Mouse (Mus musculus): ENCODE measurements around the gene Srrm3.

Gene Srrm3

DNA sequence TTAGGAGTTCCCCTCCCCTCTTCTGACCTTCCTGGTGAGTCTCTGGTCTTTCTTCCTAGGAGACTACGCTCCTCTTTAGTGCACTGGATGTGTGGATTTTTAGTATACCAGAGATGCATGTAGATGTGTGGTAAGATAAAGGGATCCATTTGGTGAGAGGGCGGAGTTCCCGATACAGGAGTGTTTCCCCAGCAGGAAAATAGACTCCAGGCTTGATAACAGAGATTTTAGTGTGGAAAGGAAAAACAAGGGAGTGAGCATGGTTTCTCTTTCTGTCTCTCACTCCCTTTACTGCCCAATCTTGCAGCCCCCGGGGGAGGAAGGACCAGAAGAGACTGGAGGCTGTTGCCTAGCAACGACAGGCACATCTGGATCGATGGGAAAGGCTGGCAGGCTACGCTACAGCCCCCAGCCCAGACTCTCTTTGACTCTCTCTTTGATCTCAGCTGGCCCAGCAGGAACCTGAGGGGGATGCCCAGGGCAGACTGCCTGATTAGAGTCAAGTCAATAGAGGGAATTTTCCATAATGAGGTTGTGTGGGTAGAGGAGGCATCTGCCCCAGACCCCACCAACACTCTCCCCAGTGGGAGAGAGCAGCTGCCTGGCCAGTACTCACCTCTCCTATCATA is 15.7 kb downstream of the Srrm3 start:
- no peak for DNase-seq (ENCODE audit: low read depth, low spot score)

DNA sequence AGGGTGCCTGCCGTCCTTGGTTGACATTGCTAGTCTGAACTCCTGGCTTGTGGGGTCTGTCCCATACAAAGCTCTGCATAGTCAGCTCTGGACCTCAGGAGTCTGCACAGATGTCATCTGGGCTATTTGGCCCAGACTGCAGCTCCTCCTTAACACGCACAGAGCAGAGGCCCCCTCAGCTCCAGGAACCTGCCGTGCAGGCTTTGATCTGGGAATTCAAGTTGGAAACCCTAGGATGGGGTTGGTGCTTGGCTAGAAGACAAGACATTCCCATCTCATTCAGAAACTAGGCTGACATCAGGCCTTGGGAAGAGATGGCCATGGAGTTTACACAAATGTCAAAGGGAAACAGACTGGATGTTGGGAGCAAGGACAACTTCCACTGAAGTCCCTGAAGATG is 17.8 kb downstream of the Srrm3 start:
- DNase-seq (ENCODE audit: low read depth, low spot score), result no peak

DNA sequence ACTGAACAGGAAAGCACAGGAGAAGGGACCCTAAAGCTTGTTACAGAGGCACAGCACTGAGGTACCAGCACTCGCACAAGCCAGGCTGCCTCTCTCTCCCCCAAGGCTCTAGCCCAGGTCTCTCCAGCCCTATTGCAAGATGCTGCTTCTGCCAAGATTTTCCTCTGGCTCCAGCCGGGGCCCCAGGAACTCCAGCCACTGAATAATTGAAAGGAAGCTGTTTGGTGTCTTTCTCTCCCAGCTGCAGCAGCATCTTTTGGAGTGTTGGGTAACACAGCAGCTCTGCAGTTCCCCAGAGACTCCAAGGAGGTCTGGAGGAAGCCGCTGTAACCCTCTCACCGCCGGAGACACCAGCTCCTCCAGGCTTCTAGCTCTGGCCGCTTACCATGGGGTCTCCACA is 19.5 kb downstream of the Srrm3 start:
- DNase-seq (ENCODE audit: low read depth, low spot score), result no peak

DNA sequence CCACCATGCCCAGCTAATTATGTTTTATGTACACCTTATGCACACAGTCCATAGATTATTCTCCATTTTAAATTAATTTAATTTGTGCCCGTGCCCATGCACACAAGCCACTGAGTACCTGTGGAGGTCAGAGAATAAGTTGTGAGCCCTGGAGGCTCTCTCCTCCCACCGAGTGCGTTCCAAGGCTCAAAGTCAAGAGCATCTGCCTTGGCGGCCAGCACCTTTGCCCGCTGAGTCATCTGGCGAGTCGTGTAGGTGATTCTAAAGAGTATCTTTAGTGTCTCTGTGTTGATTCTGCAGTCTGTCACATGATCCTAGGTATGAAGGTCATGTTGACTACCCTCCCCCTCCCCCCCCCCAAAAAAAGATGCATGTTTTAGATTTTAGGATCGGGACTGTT is 22.7 kb downstream of the Srrm3 start:
- no peak for DNase-seq (ENCODE audit: low read depth, low spot score)

DNA sequence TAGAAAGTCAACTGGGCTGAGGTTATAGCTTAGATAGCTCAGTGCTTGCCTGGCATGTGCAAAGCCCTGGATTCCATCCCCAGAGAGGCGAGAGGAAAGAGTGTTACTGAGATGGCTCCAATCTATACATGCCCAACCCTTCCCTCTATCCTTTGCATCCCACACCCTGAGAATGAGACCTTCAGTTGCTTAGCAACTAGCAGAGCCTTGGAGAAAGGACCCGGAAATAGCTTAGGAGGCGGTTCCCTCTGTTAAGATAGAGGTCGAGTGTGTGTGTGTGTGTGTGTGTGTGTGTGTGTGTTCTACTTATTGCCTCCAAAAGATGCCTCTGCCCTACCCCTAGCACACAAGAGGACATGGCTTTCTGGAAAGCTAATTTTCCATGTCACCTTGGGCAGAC is 26.0 kb downstream of the Srrm3 start:
- DNase-seq (ENCODE audit: low read depth, low spot score), result peak; percentile 91

DNA sequence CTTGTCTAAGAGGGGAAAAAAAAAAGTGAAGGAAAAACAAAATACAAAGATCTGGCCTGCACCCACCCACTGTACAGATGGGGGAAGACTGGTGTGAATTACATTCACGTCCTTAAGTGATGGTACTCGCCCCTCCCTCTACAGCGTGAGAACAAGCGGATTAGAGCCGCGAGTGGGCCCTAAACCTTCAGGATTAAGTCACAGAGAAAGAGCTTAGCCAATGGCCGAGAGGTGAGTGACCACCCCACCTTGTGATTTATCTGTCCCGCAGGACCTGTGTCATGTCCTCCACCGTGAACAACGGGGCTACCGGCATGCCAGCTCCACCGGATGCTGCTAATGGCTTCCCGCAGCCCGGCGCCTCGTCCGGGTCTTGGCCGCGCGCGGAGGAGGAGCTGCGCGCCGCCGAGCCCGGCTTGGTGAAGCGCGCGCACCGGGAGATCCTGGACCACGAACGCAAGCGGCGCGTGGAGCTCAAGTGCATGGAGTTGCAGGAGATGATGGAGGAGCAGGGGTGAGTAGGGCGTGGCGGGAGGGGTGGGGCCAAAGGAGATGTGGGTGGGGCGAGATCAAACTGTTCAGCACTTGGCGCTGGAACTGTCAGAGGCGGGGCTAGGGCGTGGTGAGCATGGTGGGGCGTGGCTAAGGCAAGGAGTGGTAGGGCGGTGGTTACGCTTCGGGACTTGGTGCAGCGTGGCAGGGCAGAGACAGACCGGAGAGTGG is 28.2 kb downstream of the Srrm3 start:
- peak; percentile 98 for DNase-seq (ENCODE audit: low read depth, low spot score)

DNA sequence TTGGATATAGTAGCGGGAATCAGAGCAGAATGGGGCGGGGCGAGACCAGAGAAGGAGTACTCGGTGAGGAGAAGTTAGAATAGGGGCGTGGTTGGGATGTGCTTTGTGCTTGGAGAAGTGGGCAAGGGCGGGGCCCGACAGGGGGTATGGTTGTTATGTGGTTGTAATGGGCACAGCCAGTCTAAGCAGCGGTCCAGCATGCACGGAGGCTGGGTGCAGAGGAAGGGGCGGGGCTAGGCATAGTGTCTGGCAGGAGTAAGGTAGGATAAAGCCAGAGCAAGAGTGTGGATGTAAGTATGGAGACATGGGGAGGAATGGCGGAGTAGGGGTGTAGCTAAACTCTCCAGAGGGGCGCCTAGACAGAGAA is 28.8 kb downstream of the Srrm3 start:
- no peak for DNase-seq (ENCODE audit: low read depth, low spot score)

DNA sequence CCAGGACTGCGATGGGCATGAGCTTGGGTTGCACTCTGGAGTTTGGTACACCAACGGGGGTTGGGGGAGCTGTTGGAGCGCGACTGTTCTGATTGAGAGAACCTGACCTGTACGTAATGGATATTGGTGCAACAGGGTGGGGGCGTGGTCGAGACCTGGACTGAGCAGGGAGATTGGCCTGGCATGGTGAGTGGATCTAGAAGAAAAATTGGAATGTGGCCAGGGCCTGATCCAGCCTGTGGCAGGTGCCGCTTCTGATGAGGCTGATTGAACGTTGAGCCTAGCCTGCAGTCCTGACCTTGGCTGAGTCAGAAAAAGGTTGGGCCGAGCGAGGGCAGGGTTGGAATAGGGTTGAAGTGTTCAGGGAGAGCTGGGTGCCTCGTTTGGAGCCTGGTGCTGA is 29.3 kb downstream of the Srrm3 start:
- peak; percentile 42 for DNase-seq (ENCODE audit: low read depth, low spot score)

DNA sequence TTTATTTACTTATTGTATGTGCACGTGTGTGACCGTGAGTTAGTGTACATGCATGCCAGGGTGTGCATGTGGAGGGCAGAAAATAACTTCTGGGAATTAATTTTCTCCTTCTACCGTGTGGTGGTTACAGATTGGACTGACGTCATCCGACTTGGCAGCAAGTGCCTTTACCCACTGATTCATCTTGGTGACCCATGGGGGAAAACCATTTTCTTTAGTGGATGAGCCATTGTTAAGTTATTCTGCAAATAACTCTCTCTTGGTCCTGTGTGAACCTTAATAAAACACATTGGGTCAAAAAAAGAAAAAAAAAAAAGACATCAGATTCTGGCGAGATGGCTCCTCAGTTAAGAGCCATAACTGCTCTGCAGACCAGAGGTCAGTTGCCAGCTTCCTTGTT is 35.0 kb downstream of the Srrm3 start:
- no peak for DNase-seq (ENCODE audit: low read depth, low spot score)

DNA sequence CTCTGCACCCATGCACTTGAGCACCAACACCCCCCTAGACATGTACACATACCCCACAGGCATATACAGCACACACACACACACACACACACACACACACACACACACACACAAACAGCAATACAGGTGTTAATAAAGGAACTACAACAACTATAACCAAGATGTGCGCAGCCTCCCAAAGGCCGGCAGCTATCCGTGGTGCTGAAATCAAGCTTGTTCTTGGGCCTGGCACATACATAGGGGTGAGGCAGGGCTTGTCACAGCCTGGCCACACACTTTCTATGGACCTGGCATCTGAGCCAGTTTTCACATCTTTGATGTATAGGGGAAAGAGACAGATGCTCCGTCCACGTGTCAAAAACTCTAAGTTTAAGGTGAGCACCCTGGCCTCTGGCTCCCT is 36.7 kb downstream of the Srrm3 start:
- DNase-seq (ENCODE audit: low read depth, low spot score), result peak; percentile 51

DNA sequence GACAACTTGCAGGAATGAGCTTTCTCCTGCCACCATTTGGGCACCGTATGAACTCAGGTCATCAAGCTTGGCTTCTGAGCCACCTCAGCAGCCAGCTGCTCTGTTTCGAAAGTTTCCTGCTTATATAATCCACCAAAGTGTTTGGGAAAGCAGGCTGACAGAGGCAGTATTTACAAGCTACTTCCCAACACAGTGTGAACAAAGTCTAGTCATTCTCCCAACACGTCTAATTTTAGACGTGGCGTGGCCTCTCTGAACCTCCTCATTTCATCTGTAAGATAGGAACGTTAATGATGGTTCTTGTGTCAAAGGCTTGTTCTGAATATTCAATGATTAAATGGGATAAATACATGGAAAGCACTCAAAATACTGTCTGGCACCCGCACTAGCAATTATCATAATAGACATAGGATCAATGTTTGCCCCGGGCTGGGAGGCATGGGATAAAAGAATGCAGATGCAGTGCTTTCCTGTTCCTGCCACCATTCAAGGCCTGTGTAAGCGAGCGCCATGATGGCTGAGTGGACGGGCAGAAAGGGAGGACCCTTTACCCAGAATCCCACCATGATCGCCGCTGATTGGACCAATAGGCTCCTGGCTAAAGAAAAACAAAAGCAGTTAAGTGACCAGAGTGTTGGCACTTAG is 39.1 kb downstream of the Srrm3 start:
- DNase-seq (ENCODE audit: low read depth, low spot score), result no peak

DNA sequence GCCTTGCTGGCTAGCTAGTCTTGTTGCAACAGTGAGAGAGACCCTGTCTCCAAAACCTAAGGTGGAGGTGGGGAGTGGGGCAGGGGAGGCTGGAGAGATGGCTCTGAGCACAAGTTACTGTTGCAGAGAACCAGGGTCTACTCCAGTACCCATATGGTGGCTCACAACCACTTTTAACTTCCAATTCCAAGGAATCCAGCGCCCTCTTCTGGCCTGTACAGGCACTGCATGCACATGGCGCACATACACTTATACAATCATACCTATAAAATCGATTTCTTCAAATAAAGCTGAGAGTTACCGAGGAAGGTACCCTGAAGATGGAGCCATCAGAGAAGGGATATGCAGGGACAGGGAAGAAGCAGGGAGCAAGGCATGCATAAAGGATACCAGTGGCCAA is 40.8 kb downstream of the Srrm3 start:
- peak; percentile 70 for DNase-seq (ENCODE audit: low read depth, low spot score)

DNA sequence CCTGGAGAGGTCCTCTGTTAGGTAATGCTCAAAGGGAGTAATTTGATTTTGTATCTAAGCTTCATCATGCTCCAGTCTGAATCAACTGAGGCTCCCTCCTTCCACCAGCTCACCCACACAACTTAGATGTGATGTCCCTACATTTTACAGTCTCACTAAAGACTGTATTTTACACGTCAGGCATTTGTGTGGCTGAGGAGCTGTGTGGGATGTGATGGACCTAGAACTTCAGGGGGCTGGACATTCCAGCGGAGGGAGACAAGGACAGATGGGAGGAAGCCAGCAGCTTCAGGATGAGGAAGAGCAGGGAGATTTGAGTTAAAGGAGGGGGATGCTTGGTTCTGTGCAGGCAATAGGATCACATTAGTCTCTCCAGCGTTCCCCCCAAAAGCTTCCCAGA is 41.2 kb downstream of the Srrm3 start:
- no peak for DNase-seq (ENCODE audit: low read depth, low spot score)

DNA sequence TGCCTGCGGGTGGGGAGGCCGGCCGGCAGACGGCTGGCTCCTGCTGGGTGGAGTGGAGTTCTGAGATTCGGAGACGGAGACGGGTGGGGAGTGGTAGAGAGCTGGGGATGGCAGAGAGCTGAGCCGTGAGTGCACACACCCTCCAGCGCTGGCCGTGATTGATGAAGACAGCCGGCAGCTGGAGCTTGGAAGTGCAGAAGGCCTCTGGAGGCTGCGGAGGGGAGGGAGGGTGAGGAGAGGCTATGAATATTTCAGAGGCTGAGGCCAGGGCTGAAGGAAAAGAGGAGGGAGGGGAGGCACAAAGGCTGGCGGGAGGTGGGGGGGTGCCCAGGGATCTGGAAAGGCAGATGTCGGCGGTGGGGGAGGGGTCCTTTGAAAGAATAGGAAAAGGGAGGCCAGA is 44.3 kb downstream of the Srrm3 start:
- DNase-seq (ENCODE audit: low read depth, low spot score), result peak; percentile 87

DNA sequence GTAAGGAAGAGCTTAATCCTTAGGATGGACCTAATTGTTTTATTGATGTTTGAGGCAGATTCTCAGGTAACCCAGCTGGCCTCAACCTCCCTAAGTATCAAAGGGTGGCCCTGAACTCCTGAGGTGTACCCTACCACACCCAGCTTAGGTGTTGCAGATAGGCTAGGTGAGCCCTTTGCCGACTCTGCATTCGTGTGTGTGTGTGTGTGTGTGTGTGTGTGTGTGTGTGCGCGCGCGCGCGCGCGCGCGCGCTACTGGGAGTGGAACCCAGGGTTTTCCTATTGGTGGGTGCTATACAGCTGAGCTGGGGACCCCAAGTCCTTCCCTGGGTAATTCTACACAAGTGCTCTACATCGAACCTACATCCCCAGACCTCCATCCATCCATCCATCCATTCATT is 44.8 kb downstream of the Srrm3 start:
- no peak for DNase-seq (ENCODE audit: low read depth, low spot score)

DNA sequence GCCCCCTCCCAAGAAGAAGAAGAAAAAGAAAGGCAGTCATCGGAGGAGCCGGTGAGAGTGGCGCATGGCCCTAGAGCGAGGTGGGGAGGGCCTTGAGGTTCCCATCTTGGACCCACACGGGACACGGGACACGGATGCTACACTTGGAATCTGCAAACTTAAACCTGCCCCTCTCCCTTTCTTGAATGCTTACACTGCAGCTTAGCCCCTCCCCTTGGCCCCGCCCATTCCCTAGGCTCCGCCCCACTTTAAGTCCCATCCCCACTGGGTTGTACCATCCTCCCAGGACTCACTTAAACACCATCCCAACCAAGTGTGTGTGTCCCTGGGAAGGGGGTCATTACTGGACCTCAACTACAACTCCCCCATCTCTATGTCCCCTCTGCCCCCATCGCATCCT is 45.7 kb downstream of the Srrm3 start:
- DNase-seq (ENCODE audit: low read depth, low spot score), result peak; percentile 86

DNA sequence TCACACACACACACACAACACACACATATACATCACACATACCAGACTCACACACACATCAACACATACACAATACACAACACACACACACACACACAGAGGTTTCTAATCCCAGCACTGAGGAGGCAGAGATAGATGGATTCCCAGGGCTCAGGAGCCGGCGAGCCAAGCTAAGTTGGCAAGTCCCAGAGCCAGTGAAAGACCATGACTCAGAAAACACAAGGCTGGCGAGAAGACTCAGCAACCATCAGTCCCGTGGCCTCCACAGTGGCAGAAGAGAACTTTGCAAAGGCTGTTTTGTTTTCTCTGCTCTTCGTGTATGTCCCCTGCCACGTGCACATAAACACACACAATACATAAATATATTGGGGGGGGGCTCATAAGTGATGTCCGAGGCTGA is 47.0 kb downstream of the Srrm3 start:
- DNase-seq (ENCODE audit: low read depth, low spot score), result no peak

DNA sequence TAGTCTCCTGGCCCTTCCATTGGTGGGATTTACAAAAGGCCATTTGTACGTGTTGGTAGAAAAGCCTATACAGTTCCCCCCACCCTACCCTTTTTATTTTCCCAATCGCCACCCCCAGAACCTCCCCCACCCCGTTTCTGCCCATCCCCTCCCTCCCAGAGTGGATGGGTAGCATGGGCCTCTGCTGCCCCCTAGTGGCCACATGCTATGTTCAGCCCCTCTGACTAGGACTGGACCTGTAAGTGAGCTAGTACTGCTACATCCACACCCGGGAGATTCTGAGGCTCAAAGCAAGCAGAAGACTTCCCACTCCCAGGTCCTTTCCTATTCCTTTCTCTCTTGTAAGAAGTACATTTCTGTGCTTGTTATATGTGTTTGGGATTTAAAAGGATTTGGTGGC is 48.5 kb downstream of the Srrm3 start:
- DNase-seq (ENCODE audit: low read depth, low spot score), result peak; percentile 73

DNA sequence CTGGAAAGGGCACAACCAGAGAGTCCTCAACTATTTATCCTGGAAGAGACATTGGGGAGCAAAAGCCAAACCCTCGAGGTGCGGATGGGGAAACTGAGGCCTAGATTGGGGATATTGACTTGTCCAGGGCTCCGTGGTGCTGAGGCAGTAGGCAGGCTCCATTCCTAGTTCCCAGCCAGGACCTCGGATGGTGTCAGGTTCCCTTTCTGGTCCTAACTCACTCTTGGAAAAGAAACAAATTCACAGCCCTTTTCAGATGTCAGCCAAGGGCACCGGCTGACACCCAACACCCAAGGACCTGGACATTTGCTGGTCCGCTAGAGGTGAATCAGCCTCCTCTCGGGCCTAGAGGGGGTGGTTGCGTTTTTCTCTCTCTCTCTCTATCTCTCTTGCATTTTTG is 60.0 kb downstream of the Srrm3 start:
- no peak for DNase-seq (ENCODE audit: low read depth, low spot score)

DNA sequence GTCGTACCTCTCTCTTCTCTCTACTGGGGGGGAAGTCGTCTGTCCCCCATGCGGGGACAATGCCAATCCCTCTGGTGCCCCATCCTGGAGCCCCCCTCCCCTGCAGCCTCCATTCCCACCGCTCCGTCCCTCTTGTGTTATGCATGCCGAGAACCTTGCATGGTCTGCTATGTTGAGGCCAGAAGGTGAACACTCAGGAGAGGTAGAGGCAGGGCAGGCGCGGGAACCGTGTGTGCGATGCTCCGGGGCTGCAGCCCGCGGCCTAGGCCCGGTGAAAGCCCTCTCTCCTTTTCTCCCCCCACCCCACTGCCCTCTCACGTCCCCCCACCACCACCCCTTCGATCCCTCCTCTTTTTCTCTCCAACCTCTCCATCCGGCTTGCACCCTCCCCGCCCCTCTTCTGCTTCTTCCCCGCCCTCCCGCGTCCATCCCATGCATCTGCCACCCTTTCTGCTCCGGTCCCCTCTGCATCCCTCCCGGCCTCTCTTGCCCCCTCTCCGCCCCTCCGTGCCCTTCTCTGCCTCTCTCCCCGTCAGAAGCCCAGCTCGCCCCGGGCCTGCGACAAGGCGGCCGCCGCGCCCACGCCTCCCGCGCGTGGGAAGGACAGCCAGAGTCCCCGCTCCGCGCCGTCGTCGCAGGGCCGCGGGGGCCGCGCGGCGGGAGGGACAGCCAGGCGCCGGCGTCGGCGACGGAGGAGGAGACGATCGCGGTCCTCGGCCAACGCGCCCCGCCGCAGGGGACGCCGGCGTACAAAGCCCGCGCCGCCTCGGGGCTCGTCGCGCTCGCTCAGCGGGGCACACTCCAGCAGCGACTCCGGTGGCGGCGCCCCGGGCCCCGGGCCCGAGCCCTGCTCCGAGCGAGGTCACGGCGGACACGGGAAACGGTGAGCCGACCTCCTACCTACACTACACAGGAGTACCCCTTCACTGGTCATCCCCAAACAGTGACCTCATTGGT is 61.2 kb downstream of the Srrm3 start:
- DNase-seq (ENCODE audit: low read depth, low spot score), result no peak

DNA sequence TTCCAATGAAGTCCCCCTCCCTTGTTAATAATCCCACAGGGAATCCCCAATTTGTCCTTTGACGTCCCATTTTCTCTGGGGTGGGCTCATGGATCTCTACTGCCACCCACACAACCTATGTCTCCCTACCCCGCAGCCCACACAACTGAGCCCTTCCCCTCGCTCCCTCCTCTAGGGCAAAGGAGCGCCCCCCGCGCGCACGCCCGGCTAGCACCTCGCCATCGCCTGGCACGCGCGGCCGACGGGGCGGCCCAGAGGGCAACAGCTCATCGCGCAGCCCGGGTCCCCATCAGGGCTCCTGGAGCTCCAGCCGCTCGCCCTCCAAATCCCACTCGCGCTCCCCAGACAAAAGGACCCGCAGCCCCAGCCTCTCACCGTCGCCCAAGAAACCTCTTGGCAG is 62.0 kb downstream of the Srrm3 start:
- DNase-seq (ENCODE audit: low read depth, low spot score), result no peak
